Mouse (Mus musculus): ENCODE results near the gene Stxbp3. TPM values are rescaled to one million over a fixed set of nuclear protein-coding genes. Genes with fewer than 3 reads are reported as not detected.
"Not testable (repeated sequence)": the region's sequence is repeated elsewhere in the genome, so short reads cannot be mapped to it uniquely, and the experiment has no call there.

The Stxbp3 gene
- polyA plus RNA-seq, 1 experiment from 2014 or later = 20.8 TPM

DNA sequence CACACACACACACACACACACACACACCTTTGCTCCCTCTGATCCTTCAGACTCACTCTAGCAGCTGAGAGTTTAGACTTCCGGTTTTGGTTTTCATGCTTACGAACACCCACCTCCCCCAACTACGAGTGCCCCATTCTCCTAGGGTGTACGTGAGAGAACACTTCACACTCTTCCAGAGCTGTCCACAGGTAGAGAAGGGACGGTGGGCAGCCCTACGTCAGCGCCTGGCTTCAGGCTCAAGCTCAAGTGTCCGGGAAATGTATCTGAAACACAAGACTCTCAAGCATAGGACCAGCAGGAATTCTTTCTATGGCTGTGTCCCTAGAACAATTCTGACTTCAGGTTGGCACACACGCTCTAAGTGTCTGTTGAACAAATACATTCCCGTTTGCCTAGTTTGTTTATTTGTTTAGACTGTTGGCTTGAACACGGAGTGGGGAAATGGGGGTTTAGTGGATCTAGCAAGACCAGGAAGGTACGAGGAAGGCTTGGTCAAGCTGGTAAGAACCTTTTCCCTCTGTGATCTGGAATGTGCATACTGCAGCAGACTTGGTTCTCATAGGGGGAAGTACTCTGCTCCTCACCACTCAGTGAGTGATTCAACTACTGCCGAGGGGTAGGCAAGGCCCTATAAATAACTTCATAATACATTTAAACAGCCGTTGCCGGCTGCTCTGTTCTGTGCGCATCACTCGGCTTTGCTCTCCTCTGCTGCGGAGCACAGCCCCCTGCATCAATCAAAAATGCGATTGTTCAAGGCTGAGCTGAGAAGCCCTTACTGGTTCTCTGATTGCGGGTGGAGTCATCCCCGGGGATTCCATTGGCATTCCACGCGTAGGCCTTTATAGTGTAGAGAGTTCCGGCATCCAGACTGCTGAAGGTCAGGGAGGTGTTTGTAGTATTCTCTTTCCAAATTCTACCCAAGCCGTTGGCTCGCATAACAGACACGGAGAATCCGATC is 40.5 kb upstream of the Stxbp3 start:
- peak; percentile 35 for DNase-seq (ENCODE audit: low spot score)
- Histone ChIP-seq H3K27me3 (ENCODE audit: control insufficient read depth, insufficient read depth, low read length) (no peaks in the 10 kb centered on the region), H3K4me1 (ENCODE audit: control insufficient read depth, insufficient read depth, low read length) (peaks cover 4% of the 10 kb centered on the region), H3K36me3 (ENCODE audit: control insufficient read depth, insufficient read depth, low read length) (no peaks in the 10 kb centered on the region), H3K4me2 (ENCODE audit: low read depth) (no peak overlapping the region), H3K4me3 (ENCODE audit: low read depth, low read length) (no peak overlapping the region), H3K9me3 (ENCODE audit: control insufficient read depth, low read length) (no peaks in the 10 kb centered on the region), H3K9ac (ENCODE audit: low read length) (no peak overlapping the region), H3K27ac (ENCODE audit: low read depth, low read length) (no peak overlapping the region)
- ATAC-seq (ENCODE audit: insufficient read depth, low FRiP score, low TSS enrichment) = peak; percentile 43
- 48% methylated on average over 28 of the region's 28 CpGs for WGBS

DNA sequence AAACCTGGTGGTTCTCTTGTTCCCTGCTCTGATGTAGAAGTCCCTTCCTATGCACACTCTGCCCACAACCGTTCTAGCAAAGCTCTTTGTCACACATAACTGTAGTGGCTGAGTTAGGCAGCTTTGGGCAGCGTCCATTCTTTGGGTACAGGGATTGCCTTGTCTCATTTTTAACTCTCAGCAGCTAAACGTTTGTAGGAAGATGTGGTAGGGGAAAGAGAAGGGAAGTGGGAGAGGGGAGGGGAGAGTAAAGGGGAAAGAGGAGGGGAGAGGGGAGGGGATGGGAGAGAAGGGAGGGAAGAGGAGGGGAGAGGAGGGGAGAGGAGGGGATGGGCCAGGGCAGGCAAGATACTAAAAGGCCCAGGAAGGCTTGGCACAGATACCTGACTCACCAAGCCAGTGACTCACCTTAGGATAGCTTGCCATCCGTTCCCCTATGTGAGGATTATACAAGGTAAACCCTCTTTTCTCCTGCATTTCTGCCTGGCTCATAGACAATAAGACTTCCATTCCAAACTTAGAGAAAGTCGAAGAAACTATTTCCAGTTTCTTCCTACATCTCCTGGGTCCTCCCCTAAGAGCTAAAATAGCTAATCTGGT is 39.6 kb upstream of the Stxbp3 start:
- WGBS = 64% methylated on average over 5 of the region's 5 CpGs
- H3K4me2 ChIP-seq (ENCODE audit: low read depth) = no peak overlapping the region
- no peaks in the 10 kb centered on the region for H3K9me3 ChIP-seq (ENCODE audit: control insufficient read depth, low read length)
- peaks cover 4% of the 10 kb centered on the region; the same call in 1 of the 2 replicates for H3K4me1 ChIP-seq (ENCODE audit: control insufficient read depth, insufficient read depth, low read length)
- ATAC-seq (ENCODE audit: insufficient read depth, low FRiP score, low TSS enrichment) (no peak), DNase-seq (ENCODE audit: low spot score) (no peak)
- no peaks in the 10 kb centered on the region for H3K36me3 ChIP-seq (ENCODE audit: control insufficient read depth, insufficient read depth, low read length)
- no peak overlapping the region for H3K27ac ChIP-seq (ENCODE audit: low read depth, low read length)
- no peak overlapping the region for H3K4me3 ChIP-seq (ENCODE audit: low read depth, low read length)
- H3K27me3 ChIP-seq (ENCODE audit: control insufficient read depth, insufficient read depth, low read length) = no peaks in the 10 kb centered on the region
- no peak overlapping the region for H3K9ac ChIP-seq (ENCODE audit: low read length)

DNA sequence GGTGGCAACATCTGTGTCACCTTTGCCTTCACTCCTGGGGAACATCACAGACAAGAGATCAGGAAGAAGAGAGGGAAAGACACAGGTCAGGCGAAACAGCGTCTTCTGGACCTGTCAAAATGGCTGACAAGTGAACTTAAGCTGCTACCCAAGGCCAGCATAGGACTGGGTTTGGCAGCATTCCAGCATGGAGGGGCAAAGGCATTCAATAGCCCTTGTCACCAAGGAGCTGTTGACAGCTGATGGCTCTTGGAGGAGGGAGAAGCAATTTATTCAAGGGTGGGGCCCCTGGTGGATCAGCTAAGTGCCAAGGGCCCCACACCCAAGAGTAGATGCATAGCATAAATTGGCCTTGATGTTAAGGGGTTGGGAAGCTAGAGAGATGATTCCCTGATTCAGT is 38.8 kb upstream of the Stxbp3 start:
- Histone ChIP-seq H3K36me3 (ENCODE audit: control insufficient read depth, insufficient read depth, low read length) (no peaks in the 10 kb centered on the region), H3K9ac (ENCODE audit: low read length) (no peak overlapping the region), H3K4me3 (ENCODE audit: low read depth, low read length) (no peak overlapping the region), H3K9me3 (ENCODE audit: control insufficient read depth, low read length) (no peaks in the 10 kb centered on the region), H3K27ac (ENCODE audit: low read depth, low read length) (no peak overlapping the region), H3K4me2 (ENCODE audit: low read depth) (no peak overlapping the region), H3K4me1 (ENCODE audit: control insufficient read depth, insufficient read depth, low read length) (peaks cover 4% of the 10 kb centered on the region; the same call in 1 of the 2 replicates), H3K27me3 (ENCODE audit: control insufficient read depth, insufficient read depth, low read length) (no peaks in the 10 kb centered on the region)
- 89% methylated on average over 2 of the region's 2 CpGs for WGBS
- no peak for ATAC-seq (ENCODE audit: insufficient read depth, low FRiP score, low TSS enrichment)
- no peak for DNase-seq (ENCODE audit: low spot score)

DNA sequence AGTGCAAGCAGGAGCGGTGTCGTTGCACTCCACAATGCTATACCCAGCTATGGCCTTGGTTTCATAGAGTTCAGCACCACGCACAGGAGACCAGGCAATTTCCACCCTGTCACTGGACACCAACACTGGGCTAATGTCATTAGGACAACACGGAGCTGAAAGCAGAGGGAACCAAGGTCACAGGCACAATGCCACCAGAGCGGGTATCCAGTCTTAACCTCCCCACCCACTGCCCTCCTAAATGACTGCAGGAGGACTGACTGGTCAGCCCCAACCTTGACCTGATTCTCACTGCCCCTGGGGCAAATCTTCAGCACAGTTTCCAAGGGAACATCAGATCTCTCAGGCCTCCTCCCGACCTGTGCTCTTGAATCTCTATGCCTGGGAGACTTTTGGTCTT is 30.3 kb upstream of the Stxbp3 start:
- no peaks in the 10 kb centered on the region for H3K27me3 ChIP-seq (ENCODE audit: control insufficient read depth, insufficient read depth, low read length)
- H3K9ac ChIP-seq (ENCODE audit: low read length) = no peak overlapping the region
- H3K4me3 ChIP-seq (ENCODE audit: low read depth, low read length) = no peak overlapping the region
- H3K4me2 ChIP-seq (ENCODE audit: low read depth) = no peak overlapping the region
- H3K9me3 ChIP-seq (ENCODE audit: control insufficient read depth, low read length) = no peaks in the 10 kb centered on the region
- H3K36me3 ChIP-seq (ENCODE audit: control insufficient read depth, insufficient read depth, low read length) = no peaks in the 10 kb centered on the region
- ATAC-seq (ENCODE audit: insufficient read depth, low FRiP score, low TSS enrichment) (no peak), DNase-seq (ENCODE audit: low spot score) (no peak)
- H3K27ac ChIP-seq (ENCODE audit: low read depth, low read length) = no peak overlapping the region
- 88% methylated on average over 6 of the region's 6 CpGs for WGBS
- no peaks in the 10 kb centered on the region for H3K4me1 ChIP-seq (ENCODE audit: control insufficient read depth, insufficient read depth, low read length)

- Histone ChIP-seq H3K36me3 (ENCODE audit: control insufficient read depth, insufficient read depth, low read length) (no peaks in the 10 kb centered on the region), H3K4me3 (ENCODE audit: low read depth, low read length) (no peak overlapping the region), H3K4me1 (ENCODE audit: control insufficient read depth, insufficient read depth, low read length) (no peaks in the 10 kb centered on the region), H3K27me3 (ENCODE audit: control insufficient read depth, insufficient read depth, low read length) (no peaks in the 10 kb centered on the region), H3K4me2 (ENCODE audit: low read depth) (no peak overlapping the region), H3K9me3 (ENCODE audit: control insufficient read depth, low read length) (no peaks in the 10 kb centered on the region), H3K9ac (ENCODE audit: low read length) (no peak overlapping the region), H3K27ac (ENCODE audit: low read depth, low read length) (no peak overlapping the region)
- DNase-seq (ENCODE audit: low spot score) (no peak), ATAC-seq (ENCODE audit: insufficient read depth, low FRiP score, low TSS enrichment) (no peak)
- WGBS = 92% methylated on average over 3 of the region's 3 CpGs
Observed at GRCm38 (mm10) chr3:108867449-108867848, 27.1 kb upstream of the Stxbp3 start.

DNA sequence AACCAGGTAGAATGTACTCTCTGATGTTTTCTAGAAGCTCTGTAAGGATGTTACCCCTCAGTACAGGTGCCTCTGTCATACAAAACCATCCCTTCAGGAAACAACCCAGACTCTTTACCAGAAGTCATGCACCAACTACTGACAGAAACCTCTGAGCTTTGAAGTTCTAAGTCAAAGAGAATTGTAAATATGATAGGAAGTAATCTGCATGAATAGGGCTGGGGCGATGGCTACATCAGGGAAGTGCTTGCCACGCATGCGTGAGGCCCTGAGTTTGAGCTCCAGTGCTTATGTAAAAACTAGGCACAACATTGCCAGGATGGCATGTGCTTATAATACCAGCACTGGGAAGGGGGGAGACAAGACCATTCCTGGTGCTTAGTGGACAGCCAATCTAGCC is 25.4 kb upstream of the Stxbp3 start:
- Histone ChIP-seq H3K4me2 (ENCODE audit: low read depth) (no peak overlapping the region), H3K4me3 (ENCODE audit: low read depth, low read length) (no peak overlapping the region), H3K27ac (ENCODE audit: low read depth, low read length) (no peak overlapping the region), H3K27me3 (ENCODE audit: control insufficient read depth, insufficient read depth, low read length) (no peaks in the 10 kb centered on the region), H3K4me1 (ENCODE audit: control insufficient read depth, insufficient read depth, low read length) (no peaks in the 10 kb centered on the region), H3K9me3 (ENCODE audit: control insufficient read depth, low read length) (no peaks in the 10 kb centered on the region), H3K36me3 (ENCODE audit: control insufficient read depth, insufficient read depth, low read length) (no peaks in the 10 kb centered on the region), H3K9ac (ENCODE audit: low read length) (no peak overlapping the region)
- DNase-seq (ENCODE audit: low spot score) (no peak), ATAC-seq (ENCODE audit: insufficient read depth, low FRiP score, low TSS enrichment) (no peak)
- 94% methylated on average over 3 of the region's 3 CpGs for WGBS

DNA sequence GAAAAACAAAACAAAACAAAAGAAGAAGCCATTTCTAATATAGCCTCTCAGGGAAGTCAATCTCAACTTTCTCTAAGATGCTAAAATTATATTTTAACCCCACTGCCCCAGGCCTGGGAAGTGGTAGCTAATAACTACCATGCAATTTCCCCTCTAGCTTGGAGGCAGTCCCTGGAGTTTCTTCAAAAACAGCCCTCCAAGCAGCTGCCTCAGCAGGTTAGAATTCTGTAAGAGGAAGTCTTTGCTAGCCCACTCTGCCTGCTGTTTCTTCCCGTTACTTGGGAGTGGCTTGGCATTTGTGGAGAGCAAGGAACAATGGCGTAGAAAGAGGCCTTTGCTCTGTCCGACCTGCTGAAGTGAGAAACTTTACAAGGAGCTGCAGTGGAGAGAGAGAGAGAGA is 24.8 kb upstream of the Stxbp3 start:
- Histone ChIP-seq H3K9ac (ENCODE audit: low read length) (no peak overlapping the region), H3K4me1 (ENCODE audit: control insufficient read depth, insufficient read depth, low read length) (no peaks in the 10 kb centered on the region), H3K36me3 (ENCODE audit: control insufficient read depth, insufficient read depth, low read length) (no peaks in the 10 kb centered on the region), H3K27ac (ENCODE audit: low read depth, low read length) (no peak overlapping the region), H3K4me3 (ENCODE audit: low read depth, low read length) (no peak overlapping the region), H3K27me3 (ENCODE audit: control insufficient read depth, insufficient read depth, low read length) (no peaks in the 10 kb centered on the region), H3K4me2 (ENCODE audit: low read depth) (no peak overlapping the region), H3K9me3 (ENCODE audit: control insufficient read depth, low read length) (no peaks in the 10 kb centered on the region)
- ATAC-seq (ENCODE audit: insufficient read depth, low FRiP score, low TSS enrichment) = no peak
- DNase-seq (ENCODE audit: low spot score) = no peak
- WGBS = 62% methylated on average over 3 of the region's 3 CpGs

DNA sequence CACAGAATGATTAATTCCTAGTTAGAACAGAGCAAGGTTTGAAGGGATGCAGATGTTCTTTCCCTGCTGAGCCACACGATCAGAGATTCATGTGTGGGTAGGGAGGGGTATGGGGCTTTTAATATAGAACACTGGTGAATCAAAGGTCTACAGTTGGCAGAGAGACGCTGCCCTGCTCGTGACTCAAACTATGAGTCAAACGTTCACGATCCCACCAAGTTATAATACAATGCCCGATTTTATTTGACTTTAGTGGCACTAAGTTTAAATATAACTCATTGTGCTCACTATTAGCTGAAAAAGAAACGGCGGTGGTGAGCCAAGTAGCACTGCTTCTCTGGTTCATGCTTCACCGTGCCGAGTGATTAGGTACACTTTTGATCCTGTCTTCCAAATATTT is 22.8 kb upstream of the Stxbp3 start:
- no peak overlapping the region for H3K27ac ChIP-seq (ENCODE audit: low read depth, low read length)
- H3K9me3 ChIP-seq (ENCODE audit: control insufficient read depth, low read length) = no peaks in the 10 kb centered on the region
- DNase-seq (ENCODE audit: low spot score) (no peak), ATAC-seq (ENCODE audit: insufficient read depth, low FRiP score, low TSS enrichment) (no peak)
- H3K4me2 ChIP-seq (ENCODE audit: low read depth) = no peak overlapping the region
- peaks cover 3% of the 10 kb centered on the region for H3K4me1 ChIP-seq (ENCODE audit: control insufficient read depth, insufficient read depth, low read length)
- no peaks in the 10 kb centered on the region for H3K36me3 ChIP-seq (ENCODE audit: control insufficient read depth, insufficient read depth, low read length)
- H3K4me3 ChIP-seq (ENCODE audit: low read depth, low read length) = no peak overlapping the region
- H3K9ac ChIP-seq (ENCODE audit: low read length) = no peak overlapping the region
- WGBS = 92% methylated on average over 10 of the region's 10 CpGs
- H3K27me3 ChIP-seq (ENCODE audit: control insufficient read depth, insufficient read depth, low read length) = no peaks in the 10 kb centered on the region

GRCm38 (mm10) chr3:108862282-108862681 is 22.0 kb upstream of the Stxbp3 start:
- 91% methylated on average over 4 of the region's 4 CpGs for WGBS
- not testable (repeated sequence) for H3K9me3 ChIP-seq (ENCODE audit: control insufficient read depth, low read length); H3K4me1 ChIP-seq (ENCODE audit: control insufficient read depth, insufficient read depth, low read length); H3K36me3 ChIP-seq (ENCODE audit: control insufficient read depth, insufficient read depth, low read length); H3K9ac ChIP-seq (ENCODE audit: low read length); DNase-seq (ENCODE audit: low spot score); H3K27me3 ChIP-seq (ENCODE audit: control insufficient read depth, insufficient read depth, low read length); H3K4me3 ChIP-seq (ENCODE audit: low read depth, low read length); H3K4me2 ChIP-seq (ENCODE audit: low read depth); ATAC-seq (ENCODE audit: insufficient read depth, low FRiP score, low TSS enrichment); H3K27ac ChIP-seq (ENCODE audit: low read depth, low read length)
